Mouse (Mus musculus): ENCODE measurements around the gene Ganc.

GRCm38 (mm10) chr2:120469715-120470114 lies 66.0 kb downstream of the Ganc start:
- TF ChIP-seq CTCF (IDR thresholded peaks at IDR 0.05; ENCODE audit: low read depth, low read length) (no peak), POLR2AphosphoS5 (IDR thresholded peaks at IDR 0.05; ENCODE audit: insufficient replicate concordance, low read depth, low read length) (no peak), TAL1 (conservative IDR thresholded peaks at IDR 0.05; ENCODE audit: low read depth, low read length) (no peak), GATA1 (IDR thresholded peaks at IDR 0.05; ENCODE audit: borderline replicate concordance, low read length) (no peak), GATA2 (IDR thresholded peaks at IDR 0.05; ENCODE audit: borderline replicate concordance, low read depth, low read length) (no peak)
